Mouse (Mus musculus) thymus, adult 2 months (tissue): ENCODE data around the gene Ptprs. TPM values are rescaled to one million over a fixed set of nuclear protein-coding genes. Genes with fewer than 3 reads are reported as not detected.

ENCODE experiments used
- DNase-seq: peaks from one replicate; pipeline ENCODE4 v3.0.0; 2021
- H3K27ac ChIP-seq: fragments of 200-500 bp; 2 replicates; pipeline ENCODE4 v1.5.1; 2012; ENCODE audit warnings: low read length, control low read depth; ENCODE audit not compliant: control insufficient read depth, insufficient read depth
- H3K27me3 ChIP-seq: fragments of 200-500 bp; 2 replicates; pipeline ENCODE4 v1.6.1; 2012; ENCODE audit warnings: mild to moderate bottlenecking, low read length, moderate library complexity, mixed read lengths; ENCODE audit not compliant: control insufficient read depth, insufficient read depth
- H3K36me3 ChIP-seq: fragments of 200-500 bp; 2 replicates; pipeline ENCODE4 v1.6.1; 2012; ENCODE audit warnings: mild to moderate bottlenecking, low read length, moderate library complexity; ENCODE audit not compliant: control insufficient read depth, insufficient read depth
- H3K4me1 ChIP-seq: fragments of 200-500 bp; replicated peaks from 2 replicates; pipeline ENCODE4 v1.6.1; 2012; ENCODE audit warnings: low read length; ENCODE audit not compliant: control insufficient read depth, insufficient read depth
- H3K4me3 ChIP-seq: fragments of 200-500 bp; 2 replicates; pipeline ENCODE4 v1.5.1; 2012; ENCODE audit warnings: mild to moderate bottlenecking, low read length, control low read depth, moderate library complexity; ENCODE audit not compliant: control insufficient read depth, insufficient read depth
- CTCF ChIP-seq: fragments of 200-500 bp; IDR thresholded peaks from 2 replicates; pipeline ENCODE4 v1.5.1; 2012; ENCODE audit warnings: mild to moderate bottlenecking, control low read depth, low read length, moderate library complexity, borderline replicate concordance; ENCODE audit not compliant: control insufficient read depth, poor library complexity, insufficient read depth; ENCODE audit errors: extremely low read depth
- POLR2A ChIP-seq: fragments of 200-500 bp; IDR thresholded peaks from 2 replicates; pipeline ENCODE4 v1.6.1; 2012; ENCODE audit warnings: mild to moderate bottlenecking, low read length, control low read depth, moderate library complexity; ENCODE audit not compliant: control insufficient read depth, poor library complexity, insufficient read depth; ENCODE audit errors: extremely low read depth
- WGBS: fragments of 180-500 bp; shearing (Covaris S2); methylation state at CpG from one replicate; pipeline ENCODE4 v1.1.7; 2018; 5-methylcytosine and 5-hydroxymethylcytosine counted together
- polyA plus RNA-seq: library from polyadenylated mRNA; depleted of rRNA; stranded (reverse); fragments of >200 nt; gene quantifications from 2 replicates; pipeline ENCODE4 v1.2.3, GENCODE M21; 2012

Ptprs gene
- polyA plus RNA-seq, 1 experiment = 235 TPM

DNA sequence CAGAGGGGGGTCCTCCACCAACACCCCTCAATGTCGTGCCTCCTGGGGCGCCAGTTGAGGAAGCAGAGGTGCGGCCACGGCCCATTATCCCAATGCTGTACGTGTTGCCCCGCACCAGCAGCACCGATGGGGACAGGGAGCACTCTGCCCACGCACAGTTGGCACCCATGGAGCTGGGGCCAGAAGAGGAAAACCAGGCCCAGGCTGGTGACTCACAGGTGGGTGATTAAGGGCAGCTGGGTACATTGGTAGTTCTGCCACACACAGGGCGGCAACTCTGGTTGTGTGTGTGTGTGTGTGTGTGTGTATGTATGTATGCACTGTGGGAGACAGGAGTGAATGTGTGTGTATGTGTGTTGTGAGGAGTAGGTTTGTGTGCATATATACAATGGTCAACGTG lies 82.4 kb downstream of the Ptprs start:
- Histone ChIP-seq H3K4me1 (no peaks in the 10 kb centered on the region), H3K27ac (no peak overlapping the region), H3K36me3 (peaks cover 16% of the 10 kb centered on the region; the same call in 1 of the 2 replicates), H3K27me3 (no peaks in the 10 kb centered on the region), H3K4me3 (no peak overlapping the region)
- TF ChIP-seq CTCF (no peak), POLR2A (no peak)
- DNase-seq = no peak
- WGBS = 99% methylated on average over 10 of the region's 10 CpGs

DNA sequence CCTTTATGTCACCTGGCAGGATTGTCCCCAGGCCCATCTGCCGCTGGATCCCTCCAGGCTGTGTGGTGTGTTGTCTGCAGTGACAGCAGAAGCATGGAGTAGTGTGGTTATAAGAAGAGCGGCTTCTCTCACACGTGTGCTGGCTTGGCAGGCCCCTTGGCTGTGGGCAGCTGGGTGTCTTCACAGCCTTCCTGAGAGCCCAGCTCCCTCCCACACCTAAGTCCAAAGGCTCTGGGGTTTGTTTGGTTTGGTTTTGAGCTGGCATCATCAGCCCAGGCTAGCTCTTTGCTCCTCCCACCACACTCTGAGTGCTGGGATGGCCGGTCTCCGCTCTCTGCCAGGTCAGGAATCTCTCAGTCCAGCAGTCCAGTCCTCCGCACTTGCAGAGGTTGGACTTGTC lies 83.0 kb downstream of the Ptprs start:
- Histone ChIP-seq H3K4me3 (no peak overlapping the region), H3K27ac (no peak overlapping the region), H3K36me3 (peaks cover 16% of the 10 kb centered on the region; the same call in 1 of the 2 replicates), H3K4me1 (no peaks in the 10 kb centered on the region), H3K27me3 (no peaks in the 10 kb centered on the region)
- TF ChIP-seq POLR2A (no peak), CTCF (no peak)
- DNase-seq = no peak
- 95% methylated on average over 6 of the region's 6 CpGs for WGBS

DNA sequence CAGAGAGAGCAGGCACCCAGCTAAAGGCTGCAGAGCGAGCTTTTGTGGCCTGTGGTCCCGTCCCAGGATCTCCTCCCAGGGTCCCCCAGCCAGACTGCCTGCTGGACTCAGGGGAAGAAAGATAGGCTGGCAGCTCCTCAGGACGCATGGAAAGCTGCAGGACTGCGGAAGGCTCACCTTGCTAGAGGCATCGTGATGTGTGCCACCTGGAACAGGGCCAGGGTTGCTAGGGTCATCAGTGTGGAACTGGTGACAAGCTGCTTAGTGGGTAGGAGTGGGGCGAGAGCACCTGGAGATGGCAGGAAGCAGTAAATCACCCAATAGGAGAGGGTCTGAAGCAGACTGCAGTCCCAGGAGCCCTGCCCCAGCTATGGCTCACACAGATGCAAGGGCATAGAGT lies 88.7 kb downstream of the Ptprs start:
- H3K27me3 ChIP-seq = no peaks in the 10 kb centered on the region
- H3K27ac ChIP-seq = no peak overlapping the region
- no peak overlapping the region for H3K4me3 ChIP-seq
- 96% methylated on average over 6 of the region's 6 CpGs for WGBS
- no peaks in the 10 kb centered on the region for H3K4me1 ChIP-seq
- H3K36me3 ChIP-seq = peaks cover 11% of the 10 kb centered on the region; the same call in 1 of the 2 replicates
- TF ChIP-seq CTCF (no peak), POLR2A (no peak)
- no peak for DNase-seq

DNA sequence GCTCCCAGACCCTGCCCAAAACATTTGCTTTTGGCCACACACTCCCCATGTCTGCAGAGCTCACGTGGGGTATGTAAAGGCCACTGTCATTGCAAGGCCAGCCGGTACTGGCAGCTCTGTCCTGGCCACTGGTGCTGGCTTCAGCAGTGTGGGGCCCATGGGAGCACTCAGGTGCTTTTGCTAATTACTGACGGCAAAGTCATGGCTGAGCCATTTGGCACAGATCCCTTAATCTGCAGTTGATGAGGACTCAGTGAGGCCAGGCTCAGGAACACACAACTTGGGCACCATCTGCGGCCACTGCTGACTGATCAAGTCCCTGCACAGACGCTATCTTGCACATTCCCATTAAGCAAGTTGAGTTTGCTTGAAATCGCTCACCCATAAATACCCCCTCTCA lies 91.4 kb downstream of the Ptprs start:
- no peak for DNase-seq
- TF ChIP-seq CTCF (no peak), POLR2A (no peak)
- Histone ChIP-seq H3K4me1 (no peaks in the 10 kb centered on the region), H3K27ac (no peak overlapping the region), H3K27me3 (no peaks in the 10 kb centered on the region), H3K4me3 (no peak overlapping the region), H3K36me3 (peaks cover 9% of the 10 kb centered on the region; the same call in 1 of the 2 replicates)
- WGBS = 95% methylated on average over 6 of the region's 6 CpGs

DNA sequence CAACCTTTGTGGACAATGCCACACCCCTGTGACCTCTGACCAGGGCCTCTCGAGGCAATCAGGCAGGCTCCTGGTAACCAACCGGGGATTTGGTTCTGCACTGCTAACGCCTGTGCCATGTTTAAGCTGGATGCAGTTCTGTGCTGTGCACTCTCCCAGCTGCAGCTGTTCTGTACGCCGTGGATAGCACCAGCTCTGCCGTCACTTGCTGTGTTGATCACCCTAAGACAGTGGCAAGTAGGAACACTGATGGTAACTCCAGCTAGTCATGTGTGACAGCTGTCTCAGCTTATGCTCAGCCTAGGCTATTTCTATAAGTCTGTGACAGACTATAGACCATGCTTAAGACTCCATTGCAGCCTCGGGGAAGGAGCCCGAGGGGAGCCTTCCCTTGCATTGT lies 93.3 kb downstream of the Ptprs start:
- H3K36me3 ChIP-seq = peaks cover 4% of the 10 kb centered on the region; the same call in 1 of the 2 replicates
- H3K27me3 ChIP-seq = no peaks in the 10 kb centered on the region
- WGBS = 96% methylated on average over 8 of the region's 8 CpGs
- no peak for DNase-seq
- H3K4me3 ChIP-seq = no peak overlapping the region
- no peaks in the 10 kb centered on the region for H3K4me1 ChIP-seq
- TF ChIP-seq POLR2A (no peak), CTCF (no peak)
- no peak overlapping the region for H3K27ac ChIP-seq

DNA sequence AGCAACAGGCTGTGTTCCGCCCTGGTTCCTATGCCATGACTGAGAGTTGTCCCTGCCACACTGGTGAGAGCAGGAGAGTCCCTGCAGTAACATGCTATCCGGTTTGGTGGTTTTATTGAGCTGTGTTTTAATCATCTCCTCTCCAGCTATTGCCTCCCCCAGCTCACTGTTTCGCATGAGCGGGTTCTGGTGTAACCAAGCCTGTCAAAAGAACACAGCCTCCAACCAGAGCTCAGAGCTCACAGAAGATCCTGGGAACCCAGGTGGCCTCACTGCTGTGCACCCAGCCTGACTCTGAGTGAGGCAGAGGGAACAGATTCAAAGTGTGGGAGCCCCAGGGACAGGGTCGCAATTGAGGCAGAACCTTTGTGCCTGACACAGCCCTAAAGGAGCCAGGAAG lies 95.1 kb downstream of the Ptprs start:
- Histone ChIP-seq H3K4me1 (no peaks in the 10 kb centered on the region), H3K27me3 (no peaks in the 10 kb centered on the region), H3K4me3 (no peak overlapping the region), H3K36me3 (peaks cover 4% of the 10 kb centered on the region; the same call in 1 of the 2 replicates), H3K27ac (no peak overlapping the region)
- no peak for DNase-seq
- TF ChIP-seq POLR2A (no peak), CTCF (no peak)
- 95% methylated on average over 5 of the region's 5 CpGs for WGBS

DNA sequence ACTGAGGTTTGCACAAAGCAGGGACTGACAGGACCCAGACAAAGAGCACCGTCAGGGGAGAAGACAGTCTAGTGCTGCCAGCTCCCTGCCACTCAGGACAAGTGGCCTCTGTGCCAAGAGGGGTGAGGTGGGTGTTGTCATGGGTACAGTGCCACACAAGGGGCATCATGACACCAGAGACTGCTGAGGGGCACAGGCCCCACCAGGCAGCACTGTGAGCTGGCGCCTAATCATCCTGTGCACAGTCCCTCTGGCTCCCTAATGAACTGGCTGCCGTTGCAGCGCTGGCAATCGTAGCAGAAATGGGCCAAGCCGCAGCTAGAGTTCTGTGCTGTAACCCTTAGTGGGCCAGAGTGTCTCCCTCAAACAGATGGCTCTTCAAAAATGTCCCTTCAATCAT lies 96.0 kb downstream of the Ptprs start:
- WGBS = 95% methylated on average over 6 of the region's 6 CpGs
- TF ChIP-seq POLR2A = no peak
- no peaks in the 10 kb centered on the region for H3K27me3 ChIP-seq
- H3K4me3 ChIP-seq = no peak overlapping the region
- no peak overlapping the region for H3K27ac ChIP-seq
- H3K4me1 ChIP-seq = no peaks in the 10 kb centered on the region
- peaks cover 4% of the 10 kb centered on the region; the same call in 1 of the 2 replicates for H3K36me3 ChIP-seq
- DNase-seq = no peak
